Mouse (Mus musculus): Measurements from ENCODE around the gene Lrrc4c.

GRCm38 (mm10) chr2:97485609-97486008 is 1167.6 kb downstream of the Lrrc4c start:
- TF ChIP-seq CTCF (IDR thresholded peaks at IDR 0.05; ENCODE audit: borderline replicate concordance, extremely low read depth, insufficient read depth, insufficient read length) (no peak), POLR2A (IDR thresholded peaks at IDR 0.05; ENCODE audit: borderline replicate concordance, extremely low read depth, insufficient read depth, insufficient read length, poor library complexity, severe bottlenecking) (no peak)
